Mouse (Mus musculus): ENCODE measurements around the gene Dnajb1. TPM values are rescaled to one million over a fixed set of nuclear protein-coding genes. Genes with fewer than 3 reads are reported as not detected.

Gene Dnajb1
- polyA plus RNA-seq, 1 experiment: not detected

- Histone ChIP-seq H3K4me1 (ENCODE audit: control insufficient read depth, insufficient read depth, low read length) (peaks cover 73% of the 10 kb centered on the region), H3K4me3 (ENCODE audit: insufficient read depth, low read depth, low read length) (no peak overlapping the region), H3K27ac (ENCODE audit: insufficient read depth, low read depth, low read length) (no peak overlapping the region)
- 59% methylated on average over 3 of the region's 4 CpGs for WGBS
- TF ChIP-seq POLR2A (IDR thresholded peaks at IDR 0.05; ENCODE audit: insufficient read depth, low read depth, low read length) (no peak), CTCF (IDR thresholded peaks at IDR 0.05; ENCODE audit: insufficient read depth, low read depth, low read length) (no peak)
Observed at GRCm38 (mm10) chr8:83576516-83576895, 31.5 kb upstream of the Dnajb1 start.

GRCm38 (mm10) chr8:83576921-83577320 lies 31.1 kb upstream of the Dnajb1 start:
- 47% methylated on average over 4 of the region's 4 CpGs for WGBS
- no peak for TF ChIP-seq CTCF (IDR thresholded peaks at IDR 0.05; ENCODE audit: insufficient read depth, low read depth, low read length)
- TF ChIP-seq POLR2A (IDR thresholded peaks at IDR 0.05; ENCODE audit: insufficient read depth, low read depth, low read length): no peak
- H3K27ac ChIP-seq (ENCODE audit: insufficient read depth, low read depth, low read length): 0 out of 2 replicates have a peak overlapping the region, but pooled peaks have one; percentile 28
- H3K4me1 ChIP-seq (ENCODE audit: control insufficient read depth, insufficient read depth, low read length): peaks cover 73% of the 10 kb centered on the region
- no peak overlapping the region for H3K4me3 ChIP-seq (ENCODE audit: insufficient read depth, low read depth, low read length)

- Histone ChIP-seq H3K4me1 (ENCODE audit: control insufficient read depth, insufficient read depth, low read length) (peaks cover 77% of the 10 kb centered on the region), H3K4me3 (ENCODE audit: insufficient read depth, low read depth, low read length) (no peak overlapping the region), H3K27ac (ENCODE audit: insufficient read depth, low read depth, low read length) (0 out of 2 replicates have a peak overlapping the region, but pooled peaks have one; percentile 28)
- WGBS: 28% methylated on average over 9 of the region's 9 CpGs
- TF ChIP-seq POLR2A (IDR thresholded peaks at IDR 0.05; ENCODE audit: insufficient read depth, low read depth, low read length) (no peak), CTCF (IDR thresholded peaks at IDR 0.05; ENCODE audit: insufficient read depth, low read depth, low read length) (no peak)
Observed at GRCm38 (mm10) chr8:83577384-83577791, 30.6 kb upstream of the Dnajb1 start.

GRCm38 (mm10) chr8:83578131-83579055 lies 29.6 kb upstream of the Dnajb1 start:
- Histone ChIP-seq H3K27ac (ENCODE audit: insufficient read depth, low read depth, low read length) (0 out of 2 replicates have a peak overlapping the region, but pooled peaks have one; percentile 9), H3K4me3 (ENCODE audit: insufficient read depth, low read depth, low read length) (no peak overlapping the region), H3K4me1 (ENCODE audit: control insufficient read depth, insufficient read depth, low read length) (peaks cover 79% of the 10 kb centered on the region)
- TF ChIP-seq POLR2A (IDR thresholded peaks at IDR 0.05; ENCODE audit: insufficient read depth, low read depth, low read length): no peak
- WGBS: 56% methylated on average over 17 of the region's 17 CpGs

GRCm38 (mm10) chr8:83579676-83580075 lies 28.3 kb upstream of the Dnajb1 start:
- no peak overlapping the region for H3K27ac ChIP-seq (ENCODE audit: insufficient read depth, low read depth, low read length)
- WGBS: 87% methylated on average over 8 of the region's 8 CpGs
- TF ChIP-seq POLR2A (IDR thresholded peaks at IDR 0.05; ENCODE audit: insufficient read depth, low read depth, low read length) (no peak), CTCF (IDR thresholded peaks at IDR 0.05; ENCODE audit: insufficient read depth, low read depth, low read length) (no peak)
- peaks cover 71% of the 10 kb centered on the region for H3K4me1 ChIP-seq (ENCODE audit: control insufficient read depth, insufficient read depth, low read length)
- no peak overlapping the region for H3K4me3 ChIP-seq (ENCODE audit: insufficient read depth, low read depth, low read length)

- no peak overlapping the region for H3K4me3 ChIP-seq (ENCODE audit: insufficient read depth, low read depth, low read length)
- TF ChIP-seq POLR2A (IDR thresholded peaks at IDR 0.05; ENCODE audit: insufficient read depth, low read depth, low read length): no peak
- TF ChIP-seq CTCF (IDR thresholded peaks at IDR 0.05; ENCODE audit: insufficient read depth, low read depth, low read length): no peak
- no peak overlapping the region for H3K27ac ChIP-seq (ENCODE audit: insufficient read depth, low read depth, low read length)
- 60% methylated on average over 8 of the region's 8 CpGs for WGBS
- peaks cover 62% of the 10 kb centered on the region for H3K4me1 ChIP-seq (ENCODE audit: control insufficient read depth, insufficient read depth, low read length)
Observed at GRCm38 (mm10) chr8:83580826-83581225, 27.2 kb upstream of the Dnajb1 start.

GRCm38 (mm10) chr8:83582226-83582625 lies 25.8 kb upstream of the Dnajb1 start:
- 66% methylated on average over 8 of the region's 8 CpGs for WGBS

GRCm38 (mm10) chr8:83583236-83583635 lies 24.8 kb upstream of the Dnajb1 start:
- H3K4me1 ChIP-seq (ENCODE audit: control insufficient read depth, insufficient read depth, low read length): peaks cover 56% of the 10 kb centered on the region
- H3K4me3 ChIP-seq (ENCODE audit: insufficient read depth, low read depth, low read length): no peak overlapping the region
- TF ChIP-seq POLR2A (IDR thresholded peaks at IDR 0.05; ENCODE audit: insufficient read depth, low read depth, low read length) (no peak), CTCF (IDR thresholded peaks at IDR 0.05; ENCODE audit: insufficient read depth, low read depth, low read length) (no peak)
- WGBS: 87% methylated on average over 15 of the region's 15 CpGs
- no peak overlapping the region for H3K27ac ChIP-seq (ENCODE audit: insufficient read depth, low read depth, low read length)

More at GRCm38 (mm10) chr8:83582226-83582625, 25.8 kb upstream of the Dnajb1 start:
- H3K27ac ChIP-seq (ENCODE audit: insufficient read depth, low read depth, low read length): no peak overlapping the region
- no peak for TF ChIP-seq POLR2A (IDR thresholded peaks at IDR 0.05; ENCODE audit: insufficient read depth, low read depth, low read length)
- TF ChIP-seq CTCF (IDR thresholded peaks at IDR 0.05; ENCODE audit: insufficient read depth, low read depth, low read length): no peak
- H3K4me1 ChIP-seq (ENCODE audit: control insufficient read depth, insufficient read depth, low read length): peaks cover 59% of the 10 kb centered on the region
- no peak overlapping the region for H3K4me3 ChIP-seq (ENCODE audit: insufficient read depth, low read depth, low read length)

- 89% methylated on average over 1 of the region's 1 CpGs for WGBS
- TF ChIP-seq POLR2A (IDR thresholded peaks at IDR 0.05; ENCODE audit: insufficient read depth, low read depth, low read length) (no peak), CTCF (IDR thresholded peaks at IDR 0.05; ENCODE audit: insufficient read depth, low read depth, low read length) (no peak)
- no peak overlapping the region for H3K27ac ChIP-seq (ENCODE audit: insufficient read depth, low read depth, low read length)
- no peak overlapping the region for H3K4me3 ChIP-seq (ENCODE audit: insufficient read depth, low read depth, low read length)
- H3K4me1 ChIP-seq (ENCODE audit: control insufficient read depth, insufficient read depth, low read length): peaks cover 44% of the 10 kb centered on the region
Observed at GRCm38 (mm10) chr8:83584771-83585170, 23.2 kb upstream of the Dnajb1 start.
